Mouse (Mus musculus) right cerebral cortex, postnatal 36 days (tissue): ENCODE measurements around the gene Capn7.

ENCODE experiments used
- DNase-seq, 2 experiments: peaks; one replicate each; pipeline ENCODE4 v3.0.0; 2022; ENCODE audit warnings: low spot score in 2 of 2, mixed read lengths in 1 of 2

The Capn7 gene

DNA sequence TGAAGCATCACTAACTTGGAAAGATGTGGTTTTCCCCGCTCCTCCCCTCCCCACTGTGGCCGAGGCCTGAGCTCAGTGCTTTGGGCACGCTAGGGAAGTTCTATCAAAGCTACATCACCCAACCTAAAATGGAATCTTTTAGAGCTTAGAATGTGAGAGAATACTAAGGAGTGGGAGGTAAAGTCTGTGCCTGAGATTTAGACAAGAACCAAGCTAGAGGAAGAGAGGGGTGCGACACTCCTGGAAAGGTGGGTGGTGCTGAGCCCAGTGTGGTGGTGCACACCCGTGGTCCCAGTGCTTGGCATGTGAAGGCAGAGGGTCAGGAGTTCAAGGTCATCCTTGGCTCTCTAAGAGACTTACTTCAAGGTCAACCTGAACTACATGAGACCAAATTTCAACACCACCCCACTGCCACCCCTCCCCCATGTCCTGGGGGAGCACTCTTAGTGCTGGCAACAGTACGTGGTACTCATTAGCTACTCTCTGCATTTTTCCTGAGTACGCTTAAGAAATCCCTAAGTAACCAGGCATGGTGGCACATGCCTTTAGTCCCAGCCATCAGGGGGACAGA is 59.3 kb downstream of the Capn7 start:
- peak in 1 of 2 experiments; percentile 59 for DNase-seq

DNA sequence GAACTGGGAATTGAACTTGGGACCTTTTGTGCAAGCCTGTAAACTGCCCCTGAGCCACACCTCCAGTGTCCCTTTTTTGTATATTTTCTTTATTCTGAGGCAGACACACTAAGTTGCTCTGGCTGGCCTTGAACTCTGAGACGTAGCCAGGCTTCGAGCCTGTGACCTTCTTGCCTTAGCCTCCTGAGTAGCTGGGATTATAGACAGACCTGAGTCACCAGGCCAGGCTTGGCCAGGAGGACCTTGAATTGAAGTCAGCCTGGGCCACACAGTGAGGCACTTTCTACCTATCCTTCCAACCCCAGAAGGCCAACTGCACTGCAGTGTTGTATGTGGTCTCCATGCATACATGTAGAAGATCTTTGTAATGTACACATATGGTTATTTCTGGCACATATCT is 60.0 kb downstream of the Capn7 start:
- no peak for DNase-seq

DNA sequence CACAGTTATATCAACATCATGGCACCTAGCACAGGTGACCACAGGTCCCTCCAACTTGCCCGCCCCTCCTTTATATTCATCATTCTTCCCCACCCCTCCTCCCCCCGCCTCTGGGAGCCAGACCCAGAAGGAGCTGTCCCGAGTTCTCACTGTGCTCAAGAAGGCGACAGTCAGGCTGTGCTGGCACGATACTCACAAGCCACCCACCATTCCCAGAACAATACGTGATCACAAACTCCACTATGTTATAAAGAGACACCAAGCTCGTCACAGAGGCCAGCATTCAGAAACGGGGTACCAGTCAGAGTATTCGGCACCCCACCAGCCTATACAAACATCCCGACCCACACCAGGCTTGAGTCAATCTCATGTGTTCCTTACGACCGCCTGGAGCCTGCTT is 60.9 kb downstream of the Capn7 start:
- no peak for DNase-seq

DNA sequence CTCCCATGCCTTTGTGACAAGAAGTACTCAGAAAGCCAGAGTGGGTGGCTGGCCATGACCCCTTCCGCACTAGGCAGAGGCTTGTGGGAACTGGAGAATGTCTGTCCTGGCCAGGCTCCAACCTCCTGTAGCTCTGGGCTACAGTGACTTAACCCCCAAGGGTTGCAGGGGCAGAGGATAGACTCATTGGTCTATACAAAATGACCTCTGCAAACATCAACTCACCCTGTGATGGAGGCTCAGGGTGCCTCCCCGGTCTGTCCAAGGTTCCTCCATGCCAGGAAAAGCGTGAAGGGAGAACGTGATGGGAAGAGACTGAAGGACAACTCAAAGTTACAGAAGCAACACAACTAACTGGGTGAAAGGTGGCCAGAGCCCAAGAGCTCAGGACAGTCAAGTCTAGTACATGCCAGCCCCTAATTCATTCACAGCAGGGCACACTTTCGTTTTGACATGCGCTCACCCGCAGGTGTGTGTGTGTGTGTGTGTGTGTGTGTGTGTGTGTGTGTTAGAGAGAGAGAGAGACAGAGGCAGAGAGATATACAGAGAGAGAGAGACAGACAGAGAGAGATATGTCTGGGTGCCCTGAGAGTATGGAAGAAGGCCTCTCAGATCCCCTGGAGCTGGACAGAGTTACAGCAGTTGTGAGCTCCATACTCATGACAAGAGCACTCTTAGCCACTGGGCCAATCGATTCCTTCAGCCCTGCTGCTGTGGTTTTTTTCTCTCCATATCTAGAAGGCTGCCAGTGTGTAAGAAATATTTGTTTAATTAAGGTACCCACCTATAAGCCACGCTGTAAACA is 61.6 kb downstream of the Capn7 start:
- DNase-seq, result no peak

DNA sequence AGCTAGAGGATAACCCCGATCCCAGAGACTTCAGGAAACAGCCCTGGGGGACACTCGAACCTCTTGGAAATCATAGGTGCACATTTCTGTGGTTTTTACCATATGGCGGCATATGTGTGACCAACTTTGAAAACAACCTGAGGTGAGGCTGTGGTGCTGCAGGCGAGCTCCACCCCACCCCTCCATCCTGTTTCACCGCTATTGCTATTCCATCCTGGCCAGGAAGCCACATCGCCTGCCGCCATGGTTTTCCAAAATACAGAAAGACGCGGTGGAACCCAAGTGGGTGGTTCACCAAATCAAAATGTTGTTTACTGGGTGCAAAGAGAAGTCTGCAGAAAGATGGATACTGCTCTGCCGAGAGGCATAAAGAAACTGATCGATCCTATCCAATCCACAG is 62.4 kb downstream of the Capn7 start:
- DNase-seq, result no peak

DNA sequence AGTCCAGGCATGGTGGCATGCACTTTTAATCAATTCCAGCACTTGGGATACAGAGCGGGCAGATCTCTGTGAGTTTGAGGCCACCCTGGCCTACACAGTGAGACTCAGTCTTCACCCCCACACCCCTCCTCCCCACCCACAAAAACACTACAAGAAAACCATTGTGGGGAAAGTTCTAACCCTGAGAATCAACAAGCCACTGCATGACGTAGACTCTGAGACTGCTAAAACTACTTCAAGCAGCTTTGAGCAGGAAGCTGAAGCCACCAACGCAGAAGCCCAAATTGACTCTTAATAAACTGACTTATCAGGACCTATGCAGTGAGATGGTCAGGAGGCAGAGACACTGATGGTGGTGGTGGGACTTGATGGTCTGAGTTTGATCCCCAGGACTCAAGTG is 62.8 kb downstream of the Capn7 start:
- DNase-seq, result no peak

DNA sequence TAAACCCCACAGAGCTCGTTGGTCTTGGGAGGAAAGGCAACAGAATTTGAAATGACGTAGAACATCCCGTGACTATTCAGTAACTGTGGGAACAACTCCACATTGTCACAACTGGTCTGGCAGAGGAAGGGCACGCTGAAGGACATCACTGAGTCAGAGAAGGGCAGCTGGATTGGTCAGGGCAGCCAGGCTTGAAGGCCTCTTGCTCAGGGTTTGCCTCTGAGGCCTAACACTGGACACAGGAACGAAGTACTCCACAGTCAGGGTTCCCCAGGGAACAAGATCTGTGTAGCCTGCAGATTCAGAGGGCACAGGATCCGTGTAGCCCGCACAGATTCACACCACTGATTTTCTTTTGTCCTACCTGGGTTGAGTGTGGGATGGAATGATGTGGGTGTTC is 63.8 kb downstream of the Capn7 start:
- no peak for DNase-seq

DNA sequence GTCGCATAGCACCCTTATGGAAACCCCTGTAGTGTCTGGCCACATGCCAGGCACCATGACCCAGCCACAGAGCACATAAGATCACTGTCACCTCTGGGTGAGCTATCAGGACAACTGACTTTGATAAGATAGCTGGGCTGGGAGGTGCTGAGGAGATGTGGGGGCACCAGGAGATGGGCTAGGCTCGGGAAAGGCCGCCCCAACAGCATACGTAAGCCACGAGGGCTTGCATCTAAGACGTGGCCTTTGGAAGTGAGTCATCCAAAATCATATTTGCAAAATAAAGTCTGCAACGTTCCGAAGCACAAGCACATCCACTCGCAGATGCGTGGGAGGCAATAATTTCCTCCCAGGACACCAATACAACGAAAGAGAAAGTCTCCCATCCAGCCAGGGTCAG is 64.5 kb downstream of the Capn7 start:
- DNase-seq, result no peak

DNA sequence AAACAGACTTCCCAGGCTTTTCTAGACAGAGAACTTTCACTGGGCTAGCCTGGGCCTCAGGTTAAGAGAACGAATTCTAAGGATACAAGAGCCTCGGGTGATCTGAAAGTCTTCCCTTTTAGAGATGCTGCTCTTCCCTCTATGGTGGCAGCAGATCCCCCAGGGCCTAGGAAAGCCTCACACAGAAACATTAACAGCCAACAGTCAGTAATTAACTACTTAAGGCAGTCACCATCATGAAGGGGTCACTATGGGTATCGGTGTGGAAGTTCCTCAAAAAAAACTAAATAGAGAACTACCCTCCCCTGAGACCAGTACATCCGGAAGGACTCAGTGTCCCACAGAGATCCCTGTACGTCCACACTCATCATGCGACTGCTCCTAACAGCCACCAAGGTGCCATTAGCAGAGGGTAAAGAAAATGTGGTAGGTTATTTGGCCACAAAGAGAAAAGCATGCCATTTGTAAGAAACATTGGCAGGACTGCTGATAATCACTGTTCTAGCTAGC is 65.5 kb downstream of the Capn7 start:
- no peak for DNase-seq

DNA sequence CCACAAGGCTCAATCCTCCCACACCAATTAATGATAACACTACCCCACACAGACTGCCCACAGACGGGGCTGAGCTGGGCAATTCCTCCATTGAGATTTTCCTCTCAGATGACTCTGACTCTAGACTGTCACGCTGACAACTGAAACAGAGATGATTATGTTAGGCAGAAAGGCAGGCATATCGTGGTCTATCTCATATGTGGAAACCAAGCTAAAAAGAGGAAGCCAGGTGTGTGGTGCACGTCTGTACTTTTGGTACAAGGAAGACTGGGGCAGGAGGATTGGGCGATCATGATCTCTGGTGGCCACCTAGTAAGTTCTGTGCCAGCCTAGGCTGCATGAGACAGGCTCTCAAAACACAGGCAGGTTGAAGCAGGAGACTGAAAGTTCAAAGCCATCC is 66.3 kb downstream of the Capn7 start:
- DNase-seq, result no peak

DNA sequence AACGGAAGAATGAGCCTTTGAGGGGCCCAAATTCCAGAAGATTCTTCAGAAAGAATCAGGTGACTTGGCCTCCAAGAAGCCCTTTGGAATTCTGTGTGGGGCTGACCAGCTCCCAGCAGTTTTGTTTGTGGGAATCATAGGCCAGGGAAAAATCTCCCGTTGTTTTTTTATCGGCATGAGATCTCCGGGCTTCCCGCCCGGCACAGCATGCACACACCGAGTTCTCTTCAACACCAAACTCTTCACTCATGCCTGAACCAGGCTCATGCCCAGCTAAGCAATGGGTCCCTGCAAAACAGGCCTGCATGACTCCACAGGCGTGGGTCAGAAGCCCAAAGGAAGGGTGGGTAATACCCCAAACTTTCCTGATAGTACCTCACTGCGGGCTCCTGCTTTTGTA is 67.1 kb downstream of the Capn7 start:
- DNase-seq, result no peak

DNA sequence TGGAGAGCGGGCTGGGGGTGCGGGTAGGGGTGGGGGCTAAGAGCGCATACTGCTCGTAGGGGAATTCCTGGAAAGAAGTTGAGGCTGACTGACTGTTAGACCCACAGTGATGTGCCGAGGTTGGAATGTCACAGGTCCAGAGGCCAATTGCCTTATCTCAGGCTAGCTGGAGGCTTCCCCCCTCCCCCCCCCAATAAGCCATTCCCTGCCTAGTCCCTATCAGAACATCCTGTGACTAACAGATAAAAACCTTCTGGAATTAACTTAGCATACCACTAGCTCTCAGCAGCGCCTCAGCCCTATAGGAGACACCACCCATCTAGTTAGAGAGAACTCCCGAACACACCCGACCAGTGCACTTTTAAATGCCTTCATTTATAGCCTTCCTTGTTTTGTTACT is 67.6 kb downstream of the Capn7 start:
- no peak for DNase-seq

DNA sequence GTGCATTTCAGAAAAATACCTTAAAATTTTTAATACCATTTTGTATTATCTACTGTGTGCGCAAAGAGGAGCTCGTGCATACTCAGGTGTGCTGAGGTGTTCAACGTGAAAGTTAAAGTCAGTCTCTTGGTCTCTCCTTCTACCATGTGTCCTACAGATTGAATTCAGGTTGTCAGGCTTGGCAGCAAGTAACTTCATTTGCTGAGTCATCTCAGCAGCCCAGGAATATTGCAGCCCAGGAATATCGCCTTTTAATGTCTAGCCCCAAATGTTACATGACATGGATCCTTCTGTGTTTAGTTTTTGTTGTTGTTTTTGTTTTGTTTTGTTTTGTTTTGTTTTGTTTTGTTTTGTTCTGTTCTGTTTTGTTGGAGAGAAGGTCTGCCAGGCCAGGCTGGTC is 68.2 kb downstream of the Capn7 start:
- DNase-seq, result no peak

DNA sequence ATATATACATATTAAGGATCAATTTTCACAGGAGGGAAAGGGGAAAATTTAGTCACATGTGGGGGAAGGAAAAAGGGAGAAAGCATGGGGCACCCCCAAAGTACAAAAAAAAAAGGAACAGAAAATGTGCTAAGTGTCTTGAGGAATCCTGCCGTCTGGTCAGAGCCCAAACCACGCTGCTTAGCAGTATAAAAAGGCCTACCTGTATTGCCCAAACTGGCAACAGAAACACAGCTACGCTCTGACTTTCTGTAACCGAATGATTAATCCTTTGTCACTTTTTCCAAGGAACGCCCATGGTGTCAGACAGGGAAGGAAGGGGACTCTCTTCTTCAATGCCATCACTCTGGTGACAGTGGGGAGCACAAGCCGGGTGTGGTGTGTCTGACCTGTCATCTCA is 69.2 kb downstream of the Capn7 start:
- DNase-seq, result no peak

DNA sequence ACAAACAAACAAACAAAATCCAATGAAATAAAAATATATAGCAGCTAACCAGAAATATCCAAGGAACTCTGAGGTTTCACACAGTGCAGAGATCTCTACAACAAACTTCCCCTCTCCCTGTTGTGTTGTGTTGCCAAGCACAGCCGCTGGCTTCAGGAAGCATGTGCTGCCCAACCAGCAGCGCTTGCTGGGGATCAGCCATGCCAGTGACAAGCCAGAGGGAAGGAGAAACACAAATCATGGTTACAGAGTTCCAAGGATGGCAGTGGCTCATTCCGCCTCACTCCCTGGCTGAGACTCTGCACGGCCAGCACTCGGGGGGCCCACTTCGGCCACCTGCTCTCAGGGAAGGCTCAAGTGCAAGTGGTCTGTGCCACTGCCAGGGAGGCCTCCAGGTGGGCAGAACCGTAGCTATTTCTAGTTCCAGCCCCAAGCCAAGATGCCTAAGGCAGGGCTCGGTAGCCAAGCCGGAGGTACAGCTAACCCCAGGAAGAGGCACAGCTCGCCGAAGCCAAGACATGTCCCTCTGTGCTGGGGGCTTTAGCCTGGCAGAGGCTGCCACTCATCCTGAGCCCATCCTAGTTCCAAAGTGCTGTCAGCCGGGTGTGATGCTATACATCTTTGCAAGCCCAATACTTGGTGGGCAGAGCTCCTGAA is 69.8 kb downstream of the Capn7 start:
- DNase-seq, result no peak

DNA sequence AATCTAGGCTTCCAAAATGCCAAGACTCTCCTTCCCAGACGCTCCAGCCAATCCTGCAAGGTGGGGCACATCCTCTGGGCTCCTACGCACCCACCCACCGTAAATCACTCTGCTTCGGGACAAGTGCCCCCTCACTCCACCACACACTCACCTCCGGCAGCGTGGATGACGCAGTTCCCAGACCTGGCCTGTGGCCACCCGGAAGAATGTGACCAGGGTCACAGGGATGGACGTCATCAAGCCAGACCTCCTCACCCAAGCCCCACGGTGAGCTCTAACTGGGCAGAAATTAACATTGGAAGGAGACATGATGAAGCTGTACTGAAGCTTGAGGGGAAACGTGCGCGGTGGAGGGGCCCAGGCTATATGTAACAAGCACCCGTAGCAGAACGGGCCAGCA is 70.8 kb downstream of the Capn7 start:
- no peak for DNase-seq

DNA sequence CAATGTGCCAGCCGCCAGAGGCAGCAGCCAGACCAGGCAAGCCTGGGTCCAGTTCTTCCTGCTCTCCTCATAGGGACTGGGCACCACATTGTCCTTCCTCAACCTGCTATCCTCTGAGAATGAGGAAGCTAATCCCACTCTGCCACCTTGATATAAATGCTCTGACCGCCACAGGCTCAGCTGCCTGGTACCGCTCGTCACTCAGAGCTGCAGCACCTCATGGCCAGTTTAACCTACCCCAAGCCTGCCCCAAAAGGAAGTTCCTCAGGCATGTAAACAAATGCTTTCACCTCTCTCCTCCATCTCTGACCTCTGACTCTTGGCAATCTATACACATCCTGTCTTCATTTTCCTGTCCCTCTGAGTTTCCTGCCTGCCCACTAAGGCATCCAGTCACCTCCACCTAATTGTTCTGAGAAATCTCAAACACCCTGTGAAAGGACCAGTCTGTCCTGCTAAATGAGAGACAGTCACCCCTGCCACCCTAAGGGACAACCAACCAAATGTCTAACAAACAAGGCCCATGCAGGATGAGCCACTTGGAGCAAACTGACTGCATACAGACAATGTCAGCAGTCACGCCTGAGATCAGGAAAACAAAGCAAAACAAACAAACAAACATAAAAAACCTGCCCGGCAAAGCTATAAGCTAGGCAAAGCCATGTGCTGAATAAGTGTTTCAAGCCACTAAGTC is 71.6 kb downstream of the Capn7 start:
- no peak for DNase-seq

DNA sequence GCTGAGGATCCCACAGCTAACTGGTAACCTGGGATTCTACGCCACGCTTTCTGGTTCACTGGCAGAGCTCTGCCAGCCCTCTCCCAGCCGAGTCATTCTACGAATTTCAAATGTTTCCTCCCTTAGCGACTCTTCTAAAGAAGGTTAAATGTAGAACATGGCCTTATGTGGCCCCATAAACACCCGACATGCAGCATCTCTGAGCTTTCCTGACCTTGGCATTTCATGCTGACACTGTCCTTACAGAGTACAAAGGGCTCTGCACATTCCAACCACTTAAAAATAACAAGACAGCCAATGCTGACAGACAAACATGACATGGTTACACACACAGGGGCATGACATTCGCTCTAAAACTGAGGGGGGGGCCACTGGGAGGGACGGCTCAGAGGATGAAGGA is 72.2 kb downstream of the Capn7 start:
- DNase-seq, result no peak

DNA sequence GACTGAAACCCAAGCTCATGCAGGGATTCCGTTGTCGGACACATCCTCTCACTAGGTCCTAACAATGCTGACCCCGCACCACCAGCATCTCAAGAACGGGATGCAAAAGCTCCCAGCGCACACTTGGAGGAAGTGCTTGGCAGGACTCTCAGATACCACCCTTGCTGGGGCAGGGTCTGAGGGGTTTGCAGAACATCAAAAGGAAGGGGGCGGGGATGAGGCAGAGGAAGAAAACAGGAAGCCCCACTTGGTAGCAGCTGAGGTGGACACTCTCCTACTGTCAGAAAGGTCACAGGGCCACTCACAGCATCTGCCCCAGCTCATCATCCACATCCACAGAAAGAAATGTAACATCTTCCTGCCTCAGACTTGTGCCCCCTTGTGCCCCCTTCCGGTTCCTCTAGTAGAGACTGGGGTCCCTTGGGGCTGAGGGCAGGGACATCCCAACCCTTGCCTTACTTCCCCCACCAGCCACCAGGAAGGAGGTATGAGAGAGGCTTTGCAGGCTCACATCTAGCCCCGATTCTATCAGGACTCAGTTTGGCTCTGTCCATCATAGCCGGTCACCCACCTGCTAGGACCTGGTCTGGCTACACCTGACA is 73.8 kb downstream of the Capn7 start:
- DNase-seq, result no peak

DNA sequence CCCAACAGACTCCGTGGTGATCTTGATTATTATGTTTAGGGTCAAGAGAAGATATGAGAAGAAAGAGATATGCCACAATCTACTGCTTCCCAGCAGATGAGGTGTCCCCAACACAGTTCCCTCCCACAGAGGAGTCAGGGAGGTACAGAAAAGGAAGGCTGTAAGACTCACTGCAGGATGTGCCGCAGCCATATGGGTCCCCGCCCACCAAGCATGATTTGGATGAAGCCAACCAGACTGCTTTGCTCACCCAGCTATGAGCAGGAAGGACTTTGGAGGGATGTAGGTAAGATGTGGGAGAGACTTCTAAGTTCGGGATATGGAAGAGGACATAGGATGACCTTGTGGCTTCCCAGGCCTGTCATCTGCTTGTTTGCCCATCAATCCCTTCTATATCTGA is 74.3 kb downstream of the Capn7 start:
- DNase-seq, result peak; percentile 77 to 87

DNA sequence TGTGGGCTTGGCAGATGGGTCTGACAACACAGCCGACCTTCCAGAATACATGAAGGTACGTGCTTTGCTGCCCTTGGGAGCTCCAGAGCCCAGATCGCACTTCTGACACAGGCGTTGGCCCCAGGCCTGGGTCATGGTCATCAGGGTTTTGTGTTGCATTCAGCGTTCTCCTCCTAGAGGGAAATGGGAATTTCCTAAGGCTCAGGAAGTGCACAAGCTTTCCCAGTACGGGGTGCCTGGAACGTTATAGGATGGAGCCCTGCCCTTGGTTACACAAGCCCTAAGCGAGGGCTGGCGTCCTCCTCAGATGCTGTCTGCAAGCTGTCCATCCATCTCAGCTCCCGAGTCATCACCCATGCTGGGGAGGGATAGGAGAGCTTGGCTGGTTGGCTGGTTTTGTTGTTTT is 76.2 kb downstream of the Capn7 start:
- DNase-seq, result no peak

DNA sequence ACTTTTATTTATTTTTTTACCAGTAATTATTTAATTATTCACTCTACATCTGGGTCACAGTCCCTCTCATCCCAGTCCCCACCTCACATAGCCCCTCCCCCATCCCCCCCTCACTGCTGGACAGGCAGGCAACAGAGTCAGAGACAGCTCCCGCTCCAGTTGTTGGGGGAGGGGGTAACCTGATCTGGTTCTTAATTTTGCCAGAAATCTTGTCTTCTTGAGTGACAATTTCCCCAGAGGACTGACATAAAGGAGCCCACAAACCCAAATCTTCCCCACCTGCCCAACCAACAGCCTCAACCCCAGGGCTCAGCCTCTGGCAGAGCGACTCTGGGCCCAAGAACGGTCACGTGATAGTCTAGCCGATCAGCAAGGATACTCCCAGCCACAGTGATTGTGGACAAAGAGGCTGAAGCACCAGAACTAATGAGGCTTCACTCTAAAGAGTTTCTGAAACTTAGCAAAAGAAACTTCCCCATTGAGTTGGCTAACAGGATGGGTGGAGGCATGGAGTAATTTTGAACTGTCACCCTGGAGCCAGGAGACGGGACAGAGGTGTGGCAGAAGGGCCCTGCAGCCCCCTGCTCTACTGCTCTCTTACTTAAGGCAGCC is 77.1 kb downstream of the Capn7 start:
- no peak for DNase-seq
